Mouse (Mus musculus) ES-Bruce4 (cell line): ENCODE results near the gene Dnajb6. TPM values are rescaled to one million over a fixed set of nuclear protein-coding genes. Genes with fewer than 3 reads are reported as not detected.
"Not testable (repeated sequence)": the region's sequence is repeated elsewhere in the genome, so short reads cannot be mapped to it uniquely, and the experiment has no call there.

ENCODE experiments used
- H3K27ac ChIP-seq: 2 replicates; pipeline ENCODE4 v1.5.1; 2012; ENCODE audit warnings: low read length, inconsistent platforms; ENCODE audit not compliant: insufficient read depth
- H3K27me3 ChIP-seq: 2 replicates; pipeline ENCODE4 v1.6.1; 2012; ENCODE audit warnings: mild to moderate bottlenecking, low read length, inconsistent platforms; ENCODE audit not compliant: control insufficient read depth, poor library complexity, insufficient read depth, severe bottlenecking
- H3K36me3 ChIP-seq: 2 replicates; pipeline ENCODE4 v1.6.1; 2012; ENCODE audit warnings: inconsistent platforms, mild to moderate bottlenecking, low read length, moderate library complexity; ENCODE audit not compliant: control insufficient read depth, poor library complexity, insufficient read depth, severe bottlenecking
- H3K4me1 ChIP-seq: one replicate; pipeline ENCODE4 v1.8.1; 2011; ENCODE audit warnings: low read length; ENCODE audit not compliant: control insufficient read depth, insufficient read depth
- H3K4me3 ChIP-seq: 2 replicates; pipeline ENCODE4 v1.5.1; 2011; ENCODE audit warnings: low read depth, mild to moderate bottlenecking, low read length
- H3K9ac ChIP-seq: 2 replicates; pipeline ENCODE4 v1.6.1; 2012; ENCODE audit warnings: low read depth, mild to moderate bottlenecking, inconsistent platforms; ENCODE audit not compliant: poor library complexity, severe bottlenecking
- H3K9me3 ChIP-seq: replicated peaks from 2 replicates; pipeline ENCODE4 v1.6.1; 2012; ENCODE audit warnings: mild to moderate bottlenecking, low read length, inconsistent platforms; ENCODE audit not compliant: control insufficient read depth, poor library complexity, insufficient read depth, severe bottlenecking
- CTCF ChIP-seq: IDR thresholded peaks from one replicate; pipeline ENCODE4 v1.8.1; 2011; ENCODE audit warnings: low read depth, low read length
- EP300 ChIP-seq: IDR thresholded peaks from 2 replicates; pipeline ENCODE4 v1.6.1; 2011; ENCODE audit warnings: low read depth, low read length; ENCODE audit not compliant: insufficient read depth
- POLR2A ChIP-seq: IDR thresholded peaks from one replicate; pipeline ENCODE4 v1.8.1; 2011; ENCODE audit warnings: low read length; ENCODE audit not compliant: insufficient read depth
- polyA plus RNA-seq: library from polyadenylated mRNA; stranded (reverse); fragments of >200 nt; gene quantifications from 2 replicates; pipeline ENCODE4 v1.2.4, GENCODE M21; 2011; ENCODE audit warnings: low read depth; ENCODE audit not compliant: missing spikeins, insufficient read depth, insufficient read length

Dnajb6 gene
- polyA plus RNA-seq, 1 experiment: 208 TPM

DNA sequence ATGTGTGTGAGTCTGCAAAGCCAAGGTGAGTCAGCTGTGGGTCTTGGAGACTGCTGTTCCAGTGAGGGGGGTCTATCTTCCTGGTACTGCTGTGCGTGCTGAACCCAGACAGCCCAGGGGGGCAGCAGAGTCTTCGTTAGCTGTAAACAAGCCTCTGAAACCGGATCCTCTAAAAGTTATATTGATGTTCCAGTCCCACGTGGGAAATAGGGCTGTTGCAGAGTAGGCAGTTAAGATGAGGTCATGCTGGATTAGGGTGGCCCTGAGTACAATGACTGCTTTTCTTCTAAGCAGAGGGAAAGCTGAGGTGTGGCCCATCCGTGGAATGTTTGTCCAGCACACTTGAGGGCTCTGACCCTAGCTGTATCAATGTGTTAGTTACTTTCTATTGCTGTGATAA is 27.2 kb upstream of the Dnajb6 start:
- Histone ChIP-seq H3K9me3 (no peaks in the 10 kb centered on the region), H3K27ac (no peak overlapping the region), H3K9ac (no peak overlapping the region), H3K27me3 (no peaks in the 10 kb centered on the region), H3K4me1 (no peaks in the 10 kb centered on the region), H3K4me3 (no peak overlapping the region), H3K36me3 (no peaks in the 10 kb centered on the region)
- no peak for TF ChIP-seq POLR2A
- TF ChIP-seq CTCF: no peak
- TF ChIP-seq EP300: no peak

DNA sequence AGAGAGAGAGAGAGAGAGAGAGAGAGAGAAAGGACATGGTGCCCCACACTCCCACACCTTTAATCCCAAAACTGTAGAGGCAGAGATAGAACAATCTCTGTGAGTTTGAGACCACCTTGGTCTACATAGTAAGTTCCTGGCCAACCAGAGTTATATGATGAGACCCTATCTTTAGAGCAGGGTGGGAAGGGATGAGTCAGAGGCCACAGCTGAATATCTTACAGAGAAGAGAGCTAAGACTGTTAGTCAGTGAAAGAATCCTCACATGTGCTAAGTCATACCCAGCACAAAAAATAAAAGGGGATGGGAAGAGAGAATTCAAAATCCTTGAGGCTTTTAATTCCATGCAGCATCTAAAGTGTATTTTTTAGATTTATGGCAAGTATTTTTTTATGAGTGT is 23.9 kb upstream of the Dnajb6 start:
- Histone ChIP-seq H3K27ac (no peak overlapping the region), H3K27me3 (no peaks in the 10 kb centered on the region), H3K4me1 (no peaks in the 10 kb centered on the region), H3K9me3 (no peaks in the 10 kb centered on the region), H3K36me3 (no peaks in the 10 kb centered on the region), H3K9ac (no peak overlapping the region), H3K4me3 (no peak overlapping the region)
- no peak for TF ChIP-seq EP300
- TF ChIP-seq POLR2A: no peak
- TF ChIP-seq CTCF: no peak

DNA sequence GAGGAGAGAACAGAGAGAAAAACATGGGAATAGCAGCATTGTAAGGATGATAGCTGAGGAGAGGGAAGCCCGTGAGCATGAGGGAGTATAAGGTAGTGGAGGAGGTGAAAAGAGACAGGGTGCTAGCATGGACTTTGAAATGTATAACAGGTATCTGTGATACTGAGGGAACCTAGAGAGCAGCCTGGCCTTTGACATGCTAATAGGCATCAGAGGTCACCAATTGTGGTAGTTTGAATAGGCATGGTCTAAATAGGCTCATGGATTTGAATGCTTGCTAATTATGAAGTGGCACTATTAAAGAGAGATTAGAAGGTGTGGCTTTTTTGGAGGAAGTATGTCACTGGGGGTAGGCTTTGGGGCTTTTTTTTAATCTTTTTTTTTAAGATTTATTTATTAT is 22.6 kb upstream of the Dnajb6 start:
- Histone ChIP-seq H3K4me3 (no peak overlapping the region), H3K9ac (no peak overlapping the region), H3K36me3 (no peaks in the 10 kb centered on the region), H3K27me3 (no peaks in the 10 kb centered on the region), H3K4me1 (no peaks in the 10 kb centered on the region), H3K9me3 (no peaks in the 10 kb centered on the region), H3K27ac (no peak overlapping the region)
- TF ChIP-seq CTCF (no peak), EP300 (no peak), POLR2A (no peak)

DNA sequence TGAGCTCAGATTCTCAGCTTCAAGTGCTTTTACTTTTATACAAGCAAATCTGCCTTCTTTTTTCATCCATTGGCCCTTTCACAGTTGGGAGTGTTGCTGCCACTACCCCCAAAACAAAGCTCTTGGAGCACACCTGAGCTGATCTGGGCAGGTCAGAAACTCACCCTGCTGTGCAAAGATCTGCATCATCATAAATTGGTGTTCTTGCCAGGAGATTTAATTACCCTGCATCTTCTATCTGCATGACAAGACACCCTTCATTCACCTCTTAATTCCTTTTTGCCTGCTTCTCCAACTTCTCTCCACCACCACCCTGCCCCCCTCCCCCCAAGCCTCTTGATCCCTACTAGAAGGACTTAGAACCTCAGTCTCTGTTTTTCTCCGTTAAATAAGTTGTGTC is 14.3 kb upstream of the Dnajb6 start:
- peaks cover 11% of the 10 kb centered on the region for H3K9me3 ChIP-seq
- H3K4me3 ChIP-seq: no peak overlapping the region
- no peak overlapping the region for H3K27ac ChIP-seq
- H3K9ac ChIP-seq: no peak overlapping the region
- TF ChIP-seq EP300 (no peak), CTCF (no peak), POLR2A (no peak)
- H3K4me1 ChIP-seq: peaks cover 2% of the 10 kb centered on the region
- H3K27me3 ChIP-seq: no peaks in the 10 kb centered on the region
- no peaks in the 10 kb centered on the region for H3K36me3 ChIP-seq

DNA sequence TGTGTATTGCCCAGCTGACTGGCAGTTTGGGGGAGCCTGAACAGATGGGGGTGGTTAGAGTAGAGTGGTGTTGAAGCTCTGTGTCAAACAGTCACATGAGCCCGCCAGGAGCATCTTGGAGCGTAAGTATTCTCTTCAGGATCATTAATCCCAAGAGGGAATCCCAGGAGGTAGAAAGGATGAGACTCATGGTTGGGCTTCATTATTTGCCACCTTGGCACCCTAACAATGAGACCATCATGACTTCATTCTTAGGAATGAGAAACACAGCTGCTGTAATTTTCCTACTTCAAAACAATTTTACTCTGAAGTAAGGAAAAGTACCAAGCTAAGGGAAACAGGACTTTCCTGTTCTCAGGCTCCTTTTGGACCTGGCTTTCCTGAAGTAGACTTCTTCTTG is 10.1 kb upstream of the Dnajb6 start:
- Histone ChIP-seq H3K9me3 (peaks cover 11% of the 10 kb centered on the region), H3K27me3 (no peaks in the 10 kb centered on the region), H3K9ac (no peak overlapping the region), H3K4me3 (no peak overlapping the region), H3K4me1 (no peaks in the 10 kb centered on the region), H3K27ac (no peak overlapping the region), H3K36me3 (no peaks in the 10 kb centered on the region)
- no peak for TF ChIP-seq EP300
- TF ChIP-seq POLR2A: no peak
- no peak for TF ChIP-seq CTCF

DNA sequence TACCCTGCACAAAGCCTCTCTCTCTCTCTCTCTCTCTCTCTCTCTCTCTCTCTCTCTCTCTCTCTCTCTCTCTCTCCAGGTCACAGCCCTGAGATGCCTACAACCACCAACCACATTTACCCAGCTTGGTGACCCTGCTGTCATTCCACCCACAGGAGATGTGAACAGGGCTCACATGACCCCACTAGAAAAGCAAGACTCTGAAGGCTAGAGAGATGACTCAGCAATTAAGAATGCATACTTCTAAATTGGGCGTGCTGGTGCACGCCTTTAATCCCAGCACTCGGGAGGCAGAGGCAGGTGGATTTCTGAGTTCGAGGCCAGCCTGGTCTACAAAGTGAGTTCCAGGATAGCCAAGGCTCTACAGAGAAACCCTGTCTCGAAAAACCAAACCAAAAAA is 9.4 kb upstream of the Dnajb6 start:
- peaks cover 11% of the 10 kb centered on the region for H3K9me3 ChIP-seq
- not testable (repeated sequence) for H3K4me1 ChIP-seq, H3K27me3 ChIP-seq, H3K4me3 ChIP-seq, H3K9ac ChIP-seq, H3K36me3 ChIP-seq, H3K27ac ChIP-seq
